Mouse (Mus musculus) testis, postnatal 10 days (tissue): ENCODE measurements around the gene Pmpca.
"Not testable (repeated sequence)": the region's sequence is repeated elsewhere in the genome, so short reads cannot be mapped to it uniquely, and the experiment has no call there.

Experiments
- DNase-seq: peaks from one replicate; pipeline ENCODE4 v3.0.0; 2021; ENCODE audit warnings: low spot score

Gene Pmpca

DNA sequence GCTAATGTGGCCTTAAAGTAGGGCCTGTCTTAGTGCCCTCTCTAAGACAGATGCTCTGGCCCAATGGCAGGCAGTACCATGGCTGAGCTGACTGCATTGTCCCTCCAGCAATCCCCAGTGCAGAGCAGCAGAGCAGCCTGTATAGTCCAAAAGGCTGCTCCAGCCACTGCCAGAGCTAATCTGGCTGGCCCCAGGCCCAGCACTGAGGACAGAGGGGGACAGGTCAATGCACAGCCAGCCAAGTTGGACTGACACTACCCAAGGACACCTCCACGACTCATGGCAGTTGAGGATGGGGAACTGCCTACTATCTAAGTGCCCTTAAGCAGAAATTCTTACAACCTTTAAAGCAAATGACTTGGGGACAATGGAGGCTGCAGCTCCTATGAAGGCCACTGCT, 20.6 kb upstream of the Pmpca start:
- DNase-seq: no peak

- no peak for DNase-seq
These were observed 16.7 kb upstream of the Pmpca start for GRCm38 (mm10) chr2:26372396-26372795.

GRCm38 (mm10) chr2:26380131-26380771, 8.9 kb upstream of the Pmpca start, which contains the start of gene Snapc4:
Gene Snapc4 (minus strand): TSS chr2:26380653.
- peak; percentile 89 for DNase-seq

DNA sequence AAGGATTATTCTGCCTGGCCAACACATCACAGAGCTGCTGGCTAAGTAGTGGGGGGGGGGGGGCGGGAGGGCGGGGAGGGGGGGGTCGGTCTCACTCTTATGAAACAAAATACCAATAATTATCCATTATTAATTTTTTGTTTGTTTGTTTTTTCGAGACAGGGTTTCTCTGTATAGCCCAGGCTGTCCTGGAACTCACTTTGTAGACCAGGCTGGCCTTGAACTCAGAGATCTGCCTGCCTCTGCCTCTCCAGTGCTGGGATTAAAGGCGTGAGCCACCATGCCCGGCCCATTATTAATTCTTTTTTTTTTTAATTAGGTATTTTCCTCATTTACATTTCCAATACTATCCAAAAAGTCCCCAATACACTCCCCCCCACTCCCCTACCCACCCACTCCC, 8.3 kb upstream of the Pmpca start:
- not testable (repeated sequence) for DNase-seq

GRCm38 (mm10) chr2:26387713-26388112, 1.4 kb upstream of the Pmpca start:
- no peak for DNase-seq

GRCm38 (mm10) chr2:26388682-26389153, 421 bp upstream of the Pmpca start:
- peak; percentile 62 for DNase-seq

- DNase-seq: no peak
These were observed 1.8 kb downstream of the Pmpca start for GRCm38 (mm10) chr2:26390954-26391353.

- no peak for DNase-seq
These were observed 2.5 kb downstream of the Pmpca start for GRCm38 (mm10) chr2:26391617-26392016.

GRCm38 (mm10) chr2:26398978-26399377, 9.8 kb downstream of the Pmpca start:
- DNase-seq: no peak

DNA sequence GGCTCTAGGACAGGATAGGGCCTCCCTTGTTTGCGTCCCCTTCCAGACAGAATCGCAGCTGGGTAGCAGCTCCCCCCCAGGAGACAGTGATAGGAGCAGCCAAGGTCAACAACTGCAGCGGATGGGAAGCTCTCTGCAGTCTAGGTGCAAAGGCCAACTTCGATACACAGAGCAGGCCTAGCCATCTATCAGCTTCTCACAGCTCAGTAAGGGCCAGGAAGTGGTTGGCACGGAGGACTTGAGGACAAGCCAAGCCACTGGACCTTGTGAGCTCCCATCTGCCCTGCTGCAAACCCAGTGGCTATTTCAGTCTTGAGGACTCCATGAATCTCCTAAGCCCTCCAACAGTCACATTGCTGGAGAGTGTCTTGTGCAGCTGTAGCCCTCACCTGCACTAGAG, 10.5 kb downstream of the Pmpca start:
- no peak for DNase-seq

DNA sequence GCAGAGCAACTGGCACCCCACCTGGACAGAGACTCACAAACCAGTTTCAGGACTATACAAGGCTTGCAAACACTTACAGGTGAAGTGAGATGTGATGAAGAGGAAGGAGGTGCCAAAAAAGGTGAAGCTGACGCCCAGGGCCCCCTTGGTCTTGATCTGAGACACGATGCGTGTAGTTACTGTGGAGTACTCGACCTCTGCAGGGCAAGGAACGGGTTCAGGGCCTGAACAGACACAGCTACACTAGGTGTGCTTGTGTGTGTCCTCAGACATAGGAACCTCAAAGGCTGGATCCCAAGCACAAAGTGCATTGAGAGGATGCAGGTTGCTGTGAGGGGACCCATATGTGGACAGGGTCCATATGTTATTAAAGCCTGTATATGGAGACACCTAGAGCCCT, 11.2 kb downstream of the Pmpca start:
- no peak for DNase-seq

GRCm38 (mm10) chr2:26401023-26401422, 11.9 kb downstream of the Pmpca start:
- no peak for DNase-seq

GRCm38 (mm10) chr2:26402265-26402664, 13.1 kb downstream of the Pmpca start:
- DNase-seq: no peak

DNA sequence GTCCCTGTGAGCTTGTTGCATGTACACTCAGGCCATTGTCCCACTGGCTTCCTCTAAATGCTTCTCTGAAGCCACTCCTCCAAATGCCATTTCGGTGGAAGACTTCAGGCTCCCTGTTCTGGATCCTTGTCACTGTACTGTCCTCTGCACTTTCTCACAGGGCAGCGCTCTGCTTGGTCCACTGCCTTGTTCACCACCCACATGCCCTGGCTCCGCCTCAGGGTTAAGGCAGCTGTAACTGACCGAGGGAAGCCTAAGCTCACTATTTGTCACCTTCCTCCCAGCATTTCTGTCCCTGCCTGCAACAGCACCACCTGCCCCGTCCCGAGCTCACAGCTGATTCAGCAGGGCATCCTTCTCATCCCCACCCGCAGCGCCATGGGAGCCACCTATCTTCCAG, 14.2 kb downstream of the Pmpca start:
- DNase-seq: no peak

DNA sequence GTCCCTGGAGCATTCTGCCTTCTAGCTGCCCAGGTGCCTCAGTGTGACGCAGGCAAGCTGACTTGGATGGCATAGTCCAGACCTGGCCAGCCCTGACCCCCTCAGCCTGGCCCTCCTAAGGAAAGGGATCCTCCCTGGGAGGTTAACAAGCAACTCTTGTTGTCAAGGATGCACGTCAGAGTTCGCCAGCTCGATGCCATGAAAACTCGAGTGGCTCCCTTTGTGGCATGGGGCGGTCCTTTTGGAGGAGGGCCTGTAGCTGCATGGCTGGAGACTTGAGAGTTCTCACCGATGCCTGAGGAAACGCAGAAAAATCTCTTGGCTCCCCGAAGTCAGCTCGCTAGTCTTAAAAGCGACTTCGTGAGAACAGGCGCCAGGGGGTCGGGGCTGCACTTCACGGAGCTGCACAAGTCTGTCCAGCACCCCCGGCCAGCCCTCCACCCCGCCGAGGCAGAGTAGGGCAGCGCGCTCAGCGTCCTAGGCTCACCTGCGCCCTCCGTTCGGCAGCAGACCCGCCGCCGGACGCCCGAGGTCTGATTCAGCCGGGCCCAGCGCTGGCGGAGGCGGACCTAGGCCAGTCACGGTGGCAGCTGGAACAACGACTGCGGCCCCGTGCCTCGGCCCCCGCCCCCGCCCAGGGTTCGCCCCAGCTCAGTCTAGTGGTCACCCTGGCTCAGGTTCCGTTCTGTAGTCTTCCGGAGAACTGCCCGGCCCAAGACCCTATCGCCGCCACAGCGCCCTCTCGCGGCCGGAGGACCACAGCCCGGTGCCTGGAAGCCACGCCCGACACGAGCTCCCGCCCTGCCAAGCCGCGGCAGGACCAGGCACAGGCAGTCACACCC, 19.6 kb downstream of the Pmpca start, which contains the start of gene Inpp5e:
TSS of gene Inpp5e (minus strand) at position 689 of the 842 bp plus-strand sequence.
- peak; percentile 99 for DNase-seq

DNA sequence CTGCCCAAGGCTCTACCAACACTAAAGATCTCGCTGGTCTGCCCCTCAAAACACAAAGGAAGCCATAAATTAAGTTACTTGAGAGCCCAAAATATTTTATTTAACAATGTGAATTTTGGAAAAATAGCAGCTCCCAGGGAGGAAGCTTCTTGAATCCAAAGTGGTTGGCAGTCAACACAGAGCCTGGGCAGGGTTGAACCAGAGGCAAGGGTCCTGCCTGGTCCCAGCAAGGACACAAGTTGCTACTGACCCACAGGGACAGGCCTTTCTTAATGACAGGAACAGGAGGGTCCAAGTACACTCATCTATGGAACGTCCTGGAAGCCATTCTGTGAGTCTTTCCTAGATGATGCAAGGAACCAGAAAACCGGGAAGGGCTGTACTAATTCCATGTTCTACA, 20.2 kb downstream of the Pmpca start:
- no peak for DNase-seq

- DNase-seq: no peak
These were observed 21.0 kb downstream of the Pmpca start for GRCm38 (mm10) chr2:26410091-26410490.

- no peak for DNase-seq
These were observed 21.8 kb downstream of the Pmpca start for GRCm38 (mm10) chr2:26410931-26411411.

DNA sequence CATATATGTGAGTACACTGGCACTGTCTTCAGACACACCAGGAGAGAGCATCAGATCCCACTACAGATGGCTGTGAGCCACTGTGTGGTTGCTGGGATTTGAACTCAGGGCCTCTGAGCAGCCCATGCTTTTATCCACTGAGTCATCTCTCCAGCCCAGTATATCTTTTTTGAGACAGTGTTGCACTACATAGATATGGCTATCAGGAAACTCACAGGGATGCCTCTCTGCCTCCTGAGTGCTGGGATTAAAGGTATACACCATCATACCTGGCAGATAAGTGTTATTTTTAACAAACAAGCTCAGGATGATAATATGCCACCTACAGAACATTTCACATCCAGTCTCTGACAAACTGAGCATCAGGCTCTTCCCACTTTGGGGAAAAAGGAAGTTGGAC, 27.9 kb downstream of the Pmpca start:
- DNase-seq: no peak

GRCm38 (mm10) chr2:26418120-26418519, 29.0 kb downstream of the Pmpca start:
- DNase-seq: no peak

DNA sequence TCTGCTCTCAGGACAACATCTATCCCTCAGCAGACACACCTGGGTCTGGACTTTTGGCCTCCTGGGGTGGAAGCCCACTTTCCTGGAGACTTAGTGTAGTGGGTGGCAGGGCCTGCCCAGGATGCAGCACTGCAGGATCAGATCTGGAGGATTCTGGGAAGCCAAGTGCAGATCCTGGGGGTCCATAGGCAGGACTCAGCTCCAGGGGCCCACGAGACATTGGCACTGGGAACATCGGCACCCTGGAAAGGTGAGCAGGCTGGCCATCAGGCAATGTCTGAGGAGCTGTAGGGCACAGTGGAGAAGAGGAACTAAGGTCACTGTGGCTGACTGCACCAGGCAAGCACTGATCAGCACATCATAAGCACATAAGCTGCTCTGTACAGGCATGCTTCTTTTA, 32.8 kb downstream of the Pmpca start:
- DNase-seq: no peak

GRCm38 (mm10) chr2:26423086-26423485, 33.9 kb downstream of the Pmpca start:
- no peak for DNase-seq

GRCm38 (mm10) chr2:26424541-26424940, 35.4 kb downstream of the Pmpca start:
- no peak for DNase-seq
